Mouse (Mus musculus) lung, postnatal 0 days (tissue): ENCODE measurements around the gene Hif1an.

Experiments used
- CTCF ChIP-seq: IDR thresholded peaks from 2 replicates; pipeline ENCODE4 v1.5.1; 2016; ENCODE audit warnings: antibody characterized with exemption, mild to moderate bottlenecking
- EP300 ChIP-seq: IDR thresholded peaks from 2 replicates; pipeline ENCODE4 v1.6.1; 2016; ENCODE audit warnings: antibody characterized with exemption, mild to moderate bottlenecking, control low read depth

DNA sequence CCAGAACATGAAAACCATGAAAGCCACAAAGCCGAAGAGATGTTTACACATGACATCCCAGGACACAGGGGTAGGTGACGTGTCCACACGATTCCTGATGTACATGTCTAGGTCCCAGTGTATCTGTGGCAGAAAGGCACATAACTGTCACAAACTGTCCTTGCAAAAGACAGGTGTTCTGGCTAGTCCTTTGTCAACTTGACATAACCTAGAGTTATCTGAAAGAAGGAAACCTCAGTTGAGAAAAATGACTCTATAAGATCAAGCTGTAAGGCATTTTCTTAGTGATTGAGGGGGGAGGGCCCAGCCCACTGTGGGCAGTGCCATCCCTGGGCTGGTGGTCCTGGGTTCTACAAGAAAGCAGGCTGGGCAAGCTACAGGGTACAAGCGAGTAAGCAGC is 9.9 kb upstream of the Hif1an start, which contains the start of gene Gm20538:
- no peak for TF ChIP-seq CTCF
- TF ChIP-seq EP300: no peak
